Mouse (Mus musculus): ENCODE measurements around the gene Zfp280d. TPM values are rescaled to one million over a fixed set of nuclear protein-coding genes. Genes with fewer than 3 reads are reported as not detected.

Gene Zfp280d
- polyA plus RNA-seq, 1 experiment from 2014 or later, result 53.3 TPM

Other genes with a start within 250 kb of the Zfp280d start
- 68.5 and 93.6 TPM in 2 replicates for gene Tcf12, start 163.0 kb upstream of the Zfp280d start, polyA plus RNA-seq (2014; fragmentation: Nextera tagmentation; extraction: Ambion mirVana)
- gene Mns1, start 163.2 kb downstream of the Zfp280d start, polyA plus RNA-seq (2014; fragmentation: Nextera tagmentation; extraction: Ambion mirVana), result 4.9 and 10.3 TPM in 2 replicates
- gene Tex9, start 217.4 kb downstream of the Zfp280d start, polyA plus RNA-seq (2014; fragmentation: Nextera tagmentation; extraction: Ambion mirVana), result 32.1 and 39.7 TPM in 2 replicates